Mouse (Mus musculus): Measurements from ENCODE around the gene Rhbdd1. TPM values are rescaled to one million over a fixed set of nuclear protein-coding genes. Genes with fewer than 3 reads are reported as not detected.

The Rhbdd1 gene
- polyA plus RNA-seq, 1 experiment from 2014 or later, result 10.2 TPM

DNA sequence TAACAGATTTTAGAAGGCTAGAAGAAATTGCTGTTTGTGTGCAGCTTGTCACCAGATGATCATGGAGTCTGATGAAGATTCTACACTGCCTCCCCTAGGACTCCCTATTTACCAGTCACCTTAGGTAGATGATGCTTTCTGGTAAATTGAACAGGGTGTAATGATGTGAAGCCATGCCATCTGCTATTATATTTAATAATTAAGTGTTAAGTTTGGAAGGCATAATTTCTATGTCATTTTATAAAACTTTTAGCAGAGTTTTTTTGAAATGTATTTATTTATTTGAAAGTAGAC lies 13.6 kb downstream of the Rhbdd1 start:
- 0 out of 2 replicates have a peak, but pooled peaks have one; percentile 48 for ATAC-seq (ENCODE audit: low FRiP score, low read depth)
- Histone ChIP-seq H3K4me2 (replicated peaks) (no peak overlapping the region), H3K9me3 (no peaks in the 10 kb centered on the region), H3K27me3 (no peaks in the 10 kb centered on the region), H3K9ac (replicated peaks) (no peak overlapping the region), H3K27ac (replicated peaks) (no peak overlapping the region; the same call in 1 of the 2 replicates), H3K36me3 (no peaks in the 10 kb centered on the region), H3K4me3 (no peak overlapping the region), H3K4me1 (peaks cover 6% of the 10 kb centered on the region)

- H3K9ac ChIP-seq (replicated peaks), result no peak overlapping the region
- 88% methylated on average over 3 of the region's 3 CpGs for WGBS
- no peak overlapping the region for H3K27ac ChIP-seq (replicated peaks)
- no peaks in the 10 kb centered on the region for H3K27me3 ChIP-seq
- H3K4me2 ChIP-seq (replicated peaks), result no peak overlapping the region
- no peak for ATAC-seq (ENCODE audit: low FRiP score, low read depth)
- H3K9me3 ChIP-seq, result no peaks in the 10 kb centered on the region
- H3K36me3 ChIP-seq, result no peaks in the 10 kb centered on the region
- H3K4me3 ChIP-seq, result no peak overlapping the region
- H3K4me1 ChIP-seq, result peaks cover 6% of the 10 kb centered on the region
Measured at GRCm38 (mm10) chr1:82334506-82334905, 18.3 kb downstream of the Rhbdd1 start.

- H3K9me3 ChIP-seq, result no peaks in the 10 kb centered on the region
- no peaks in the 10 kb centered on the region for H3K36me3 ChIP-seq
- H3K27me3 ChIP-seq, result no peaks in the 10 kb centered on the region
- H3K4me3 ChIP-seq, result no peak overlapping the region
- peaks cover 4% of the 10 kb centered on the region; the same call in 1 of the 2 replicates for H3K4me1 ChIP-seq
- ATAC-seq (ENCODE audit: low FRiP score, low read depth), result no peak
- no peak overlapping the region for H3K27ac ChIP-seq (replicated peaks)
- H3K4me2 ChIP-seq (replicated peaks), result no peak overlapping the region
- WGBS, result 97% methylated on average over 2 of the region's 2 CpGs
- no peak overlapping the region for H3K9ac ChIP-seq (replicated peaks)
Measured at GRCm38 (mm10) chr1:82353089-82353488, 36.8 kb downstream of the Rhbdd1 start.

DNA sequence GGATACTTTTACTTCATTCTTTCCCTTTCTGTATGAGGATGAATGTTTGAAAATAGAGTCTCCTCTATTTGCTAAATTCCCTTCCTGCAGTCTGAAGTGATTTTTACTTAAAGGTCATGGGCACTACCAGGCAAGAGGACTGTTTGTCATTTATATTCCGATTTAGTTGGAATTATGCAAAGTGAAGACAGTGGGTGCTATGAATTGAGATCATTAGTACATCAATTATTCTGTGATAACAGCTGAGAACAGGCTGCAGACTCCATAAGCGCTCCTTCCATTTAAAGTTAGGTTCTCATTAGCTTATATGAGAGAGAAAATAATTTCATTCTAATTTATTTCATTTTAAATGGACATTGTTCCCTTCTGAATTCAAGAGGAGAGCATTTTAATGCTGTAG lies 37.5 kb downstream of the Rhbdd1 start:
- H3K27me3 ChIP-seq, result no peaks in the 10 kb centered on the region
- H3K36me3 ChIP-seq, result no peaks in the 10 kb centered on the region
- H3K4me1 ChIP-seq, result peaks cover 6% of the 10 kb centered on the region; the same call in 1 of the 2 replicates
- H3K9me3 ChIP-seq, result no peaks in the 10 kb centered on the region
- no peak overlapping the region for H3K4me3 ChIP-seq
- H3K9ac ChIP-seq (replicated peaks), result no peak overlapping the region
- WGBS, result 79% methylated on average over 2 of the region's 2 CpGs
- no peak for ATAC-seq (ENCODE audit: low FRiP score, low read depth)
- H3K27ac ChIP-seq (replicated peaks), result no peak overlapping the region
- H3K4me2 ChIP-seq (replicated peaks), result no peak overlapping the region

DNA sequence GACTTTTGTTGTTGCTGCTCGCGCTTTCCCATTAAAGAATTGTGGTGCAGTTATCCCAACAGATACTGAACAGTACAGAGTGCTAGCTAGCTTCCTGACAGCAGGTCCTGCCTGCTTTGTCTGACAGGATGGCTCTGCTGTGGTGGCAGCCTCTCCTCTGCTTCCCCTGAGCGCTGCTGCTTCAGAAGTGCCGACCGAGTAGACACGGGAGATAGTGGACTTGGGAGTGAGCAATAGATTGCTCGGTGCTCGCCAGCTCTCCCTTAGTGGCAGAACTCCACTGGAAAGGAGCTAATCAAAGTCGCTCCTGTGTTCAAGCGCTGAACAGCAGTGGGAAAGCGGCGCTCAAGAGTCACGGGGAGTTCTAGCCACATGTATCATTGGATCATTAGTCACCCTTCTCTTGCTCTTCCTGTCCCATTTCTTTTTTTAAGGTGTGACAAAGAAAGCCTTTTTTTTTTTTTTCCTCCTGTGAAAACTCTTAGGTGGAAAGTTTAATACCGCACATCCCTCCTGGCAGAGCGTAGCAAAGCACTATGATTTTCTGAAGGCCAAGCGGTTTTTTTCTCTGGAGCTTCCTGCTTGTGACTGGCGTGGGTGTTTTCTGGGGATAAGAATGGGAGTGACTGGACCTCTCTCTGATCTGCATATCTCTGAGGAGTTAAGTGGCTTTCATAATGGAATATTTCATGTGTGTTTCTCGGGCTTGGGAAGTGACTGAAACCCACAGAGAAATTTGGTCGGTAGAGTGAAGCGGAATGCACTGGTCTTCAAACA lies 42.8 kb downstream of the Rhbdd1 start:
- H3K36me3 ChIP-seq, result no peaks in the 10 kb centered on the region
- peaks cover 15% of the 10 kb centered on the region; the same call in 1 of the 2 replicates for H3K4me1 ChIP-seq
- H3K27ac ChIP-seq (replicated peaks), result no peak overlapping the region
- H3K4me3 ChIP-seq, result no peak overlapping the region
- peak; percentile 34; the same call in 1 of the 2 replicates for ATAC-seq (ENCODE audit: low FRiP score, low read depth)
- no peaks in the 10 kb centered on the region for H3K9me3 ChIP-seq
- H3K27me3 ChIP-seq, result no peaks in the 10 kb centered on the region
- 77% methylated on average over 20 of the region's 20 CpGs for WGBS
- no peak overlapping the region for H3K4me2 ChIP-seq (replicated peaks)
- H3K9ac ChIP-seq (replicated peaks), result no peak overlapping the region

- no peak for ATAC-seq (ENCODE audit: low FRiP score, low read depth)
- Histone ChIP-seq H3K4me2 (replicated peaks) (no peak overlapping the region), H3K4me1 (peaks cover 14% of the 10 kb centered on the region), H3K27me3 (no peaks in the 10 kb centered on the region), H3K4me3 (no peak overlapping the region), H3K36me3 (no peaks in the 10 kb centered on the region), H3K9me3 (no peaks in the 10 kb centered on the region), H3K9ac (replicated peaks) (no peak overlapping the region), H3K27ac (replicated peaks) (no peak overlapping the region)
- WGBS, result 84% methylated on average over 1 of the region's 1 CpGs
Measured at GRCm38 (mm10) chr1:82359648-82360026, 43.4 kb downstream of the Rhbdd1 start.

DNA sequence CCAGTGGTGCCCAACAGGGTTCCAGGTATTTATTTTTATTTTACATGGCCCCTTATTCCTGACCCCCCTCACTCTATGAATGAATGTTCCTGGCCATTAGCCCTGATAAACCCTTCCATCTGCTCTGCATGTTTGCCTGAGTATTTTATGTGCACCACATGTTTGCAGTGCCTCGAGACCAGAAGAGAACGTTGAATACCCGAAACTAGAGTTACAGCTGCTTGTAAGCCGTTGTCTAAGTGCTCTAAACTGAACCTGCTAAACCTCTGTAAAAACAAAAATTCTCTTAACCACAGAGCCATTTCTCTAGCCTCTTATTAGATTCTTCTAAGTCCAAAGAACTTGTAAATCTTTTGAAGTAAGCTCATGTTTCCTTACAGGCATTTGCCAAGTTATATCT lies 45.0 kb downstream of the Rhbdd1 start:
- Histone ChIP-seq H3K4me3 (no peak overlapping the region), H3K9me3 (no peaks in the 10 kb centered on the region), H3K27me3 (no peaks in the 10 kb centered on the region), H3K9ac (replicated peaks) (no peak overlapping the region), H3K27ac (replicated peaks) (no peak overlapping the region), H3K4me2 (replicated peaks) (no peak overlapping the region), H3K4me1 (peaks cover 17% of the 10 kb centered on the region), H3K36me3 (no peaks in the 10 kb centered on the region)
- ATAC-seq (ENCODE audit: low FRiP score, low read depth), result no peak
- 81% methylated on average over 4 of the region's 4 CpGs for WGBS

DNA sequence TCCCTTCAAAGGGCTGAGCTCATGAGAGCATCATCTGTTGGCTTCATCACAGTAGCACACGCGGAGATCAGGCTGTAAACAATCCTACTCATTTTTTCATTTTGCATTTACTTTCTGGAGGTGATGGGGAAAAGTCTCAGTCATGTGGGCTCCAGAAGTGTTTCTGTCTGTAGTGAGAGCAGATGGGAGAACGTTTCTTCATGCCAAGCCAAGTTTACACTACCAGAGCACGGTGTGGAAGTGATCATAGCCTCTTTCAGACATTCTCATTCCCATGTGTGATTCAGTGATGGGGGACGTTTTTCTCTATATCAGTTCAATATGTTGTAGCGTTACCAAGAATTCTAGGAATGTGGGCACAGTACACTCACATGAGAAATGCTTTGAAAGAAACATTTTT lies 45.9 kb downstream of the Rhbdd1 start:
- Histone ChIP-seq H3K9ac (replicated peaks) (no peak overlapping the region), H3K4me3 (no peak overlapping the region), H3K36me3 (no peaks in the 10 kb centered on the region), H3K9me3 (no peaks in the 10 kb centered on the region), H3K27me3 (no peaks in the 10 kb centered on the region), H3K4me1 (peaks cover 17% of the 10 kb centered on the region), H3K27ac (replicated peaks) (no peak overlapping the region), H3K4me2 (replicated peaks) (no peak overlapping the region)
- no peak for ATAC-seq (ENCODE audit: low FRiP score, low read depth)
- 78% methylated on average over 6 of the region's 6 CpGs for WGBS

DNA sequence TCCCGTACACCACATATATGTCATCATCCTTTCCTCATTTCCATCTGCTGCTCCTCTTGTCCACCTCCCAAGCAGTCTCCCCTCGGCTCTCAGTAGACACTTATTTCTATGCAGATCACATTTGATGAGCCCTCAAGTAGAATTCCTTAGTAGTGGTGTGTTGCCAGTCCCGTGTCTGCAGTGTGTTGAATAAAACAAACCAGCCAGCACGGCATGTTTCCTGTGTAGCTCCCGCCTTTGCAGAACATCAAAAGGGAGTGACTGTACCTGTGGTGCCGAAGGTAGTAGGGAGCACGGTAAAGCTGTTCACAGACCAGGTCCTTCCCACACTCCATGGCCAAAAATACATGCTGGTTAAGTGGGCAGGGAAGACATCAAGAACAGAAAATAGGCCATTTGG lies 47.8 kb downstream of the Rhbdd1 start:
- Histone ChIP-seq H3K27ac (replicated peaks) (no peak overlapping the region), H3K9ac (replicated peaks) (no peak overlapping the region), H3K4me2 (replicated peaks) (no peak overlapping the region), H3K27me3 (no peaks in the 10 kb centered on the region), H3K4me3 (no peak overlapping the region), H3K9me3 (no peaks in the 10 kb centered on the region), H3K36me3 (no peaks in the 10 kb centered on the region), H3K4me1 (peaks cover 13% of the 10 kb centered on the region)
- ATAC-seq (ENCODE audit: low FRiP score, low read depth), result no peak
- 75% methylated on average over 7 of the region's 7 CpGs for WGBS

DNA sequence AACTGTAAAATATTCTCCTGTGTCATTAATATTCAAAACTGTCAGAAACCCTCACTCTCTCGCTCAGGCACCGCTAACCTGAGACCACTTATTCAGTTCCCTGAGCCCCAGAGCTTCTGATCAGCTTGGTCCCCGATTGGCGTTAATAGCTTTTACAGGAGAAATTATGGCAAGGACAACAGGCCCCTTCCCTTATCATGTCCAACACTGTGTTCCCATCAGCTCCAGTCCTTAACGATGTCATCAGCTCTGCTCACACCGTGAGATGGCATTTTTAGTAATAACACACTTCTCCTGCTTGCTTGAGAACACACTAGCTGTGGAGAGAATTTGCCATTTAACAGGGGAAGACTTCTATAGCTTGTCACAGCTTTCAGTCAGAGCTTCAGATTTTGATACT lies 48.2 kb downstream of the Rhbdd1 start:
- WGBS, result 75% methylated on average over 6 of the region's 6 CpGs
- ATAC-seq (ENCODE audit: low FRiP score, low read depth), result no peak
- Histone ChIP-seq H3K36me3 (no peaks in the 10 kb centered on the region), H3K27ac (replicated peaks) (peak overlapping the region; percentile 8; the same call in 1 of the 2 replicates), H3K4me3 (no peak overlapping the region), H3K4me1 (peaks cover 10% of the 10 kb centered on the region), H3K9me3 (no peaks in the 10 kb centered on the region), H3K27me3 (no peaks in the 10 kb centered on the region), H3K9ac (replicated peaks) (no peak overlapping the region), H3K4me2 (replicated peaks) (no peak overlapping the region)

GRCm38 (mm10) chr1:82371636-82372428 lies 55.6 kb downstream of the Rhbdd1 start:
- H3K9me3 ChIP-seq, result no peaks in the 10 kb centered on the region
- H3K4me3 ChIP-seq, result no peak overlapping the region
- no peaks in the 10 kb centered on the region for H3K36me3 ChIP-seq
- no peak overlapping the region for H3K9ac ChIP-seq (replicated peaks)
- H3K27me3 ChIP-seq, result no peaks in the 10 kb centered on the region
- no peak overlapping the region for H3K4me2 ChIP-seq (replicated peaks)
- 0 out of 2 replicates have a peak, but pooled peaks cover 2% of the 10 kb centered on the region for H3K4me1 ChIP-seq
- 79% methylated on average over 5 of the region's 5 CpGs for WGBS
- no peak overlapping the region for H3K27ac ChIP-seq (replicated peaks)
- ATAC-seq (ENCODE audit: low FRiP score, low read depth), result no peak

GRCm38 (mm10) chr1:82373924-82374323 lies 57.7 kb downstream of the Rhbdd1 start:
- WGBS, result 93% methylated on average over 8 of the region's 8 CpGs
- no peak overlapping the region for H3K9ac ChIP-seq (replicated peaks)
- 0 out of 2 replicates have a peak, but pooled peaks cover 2% of the 10 kb centered on the region for H3K4me1 ChIP-seq
- H3K36me3 ChIP-seq, result no peaks in the 10 kb centered on the region
- H3K9me3 ChIP-seq, result no peaks in the 10 kb centered on the region
- no peaks in the 10 kb centered on the region for H3K27me3 ChIP-seq
- H3K4me3 ChIP-seq, result no peak overlapping the region
- H3K27ac ChIP-seq (replicated peaks), result no peak overlapping the region
- H3K4me2 ChIP-seq (replicated peaks), result no peak overlapping the region
- no peak for ATAC-seq (ENCODE audit: low FRiP score, low read depth)

Data from midbrain, embryonic 12.5 days (tissue).